Comparison of ENCODE assay signal across 8 mouse cellular contexts in genomic region chr13:102698751-102699323, GRCm38 (mm10). TPM values are rescaled to one million over a fixed set of nuclear protein-coding genes. Genes with fewer than 3 reads are reported as not detected.
A peak's percentile ranks its signal among the peaks of the same experiment; 100 is the strongest.
DNase-seq lines count a peak whose midpoint lies in the region; ATAC-seq and TF ChIP-seq lines count a peak whose summit lies in the region.

No protein-coding gene starts in this region.

- H3K4me2 ChIP-seq in limb, embryonic 11.5 days (ENCODE audit: low read depth, severe bottlenecking), result no peak overlapping the region
- peak overlapping the region; percentile 55 for H3K4me2 ChIP-seq in midbrain, embryonic 16.5 days (ENCODE audit: low read length)
- H3K4me2 ChIP-seq in stomach, postnatal 0 days (replicated peaks; ENCODE audit: low read depth), result peak overlapping the region; percentile 43

- no peak for TF ChIP-seq CTCF in stomach, postnatal 0 days (IDR thresholded peaks at IDR 0.05; ENCODE audit: low read depth)

- peak overlapping the region; percentile 67 for H3K4me3 ChIP-seq in megakaryocyte, embryonic 14.5 days (replicated peaks)
- no peak overlapping the region for H3K4me3 ChIP-seq in limb, embryonic 11.5 days (ENCODE audit: low read depth, low read length)
- peak overlapping the region; percentile 18 for H3K4me3 ChIP-seq in midbrain, embryonic 16.5 days (ENCODE audit: low read depth, low read length)
- no peak overlapping the region for H3K4me3 ChIP-seq in stomach, postnatal 0 days (ENCODE audit: low read depth, low read length)

- H3K27me3 ChIP-seq in megakaryocyte, embryonic 14.5 days (replicated peaks), result no peaks in the 10 kb centered on the region
- no peaks in the 10 kb centered on the region for H3K27me3 ChIP-seq in limb, embryonic 11.5 days (ENCODE audit: control insufficient read depth, insufficient read depth, low read length)
- no peaks in the 10 kb centered on the region for H3K27me3 ChIP-seq in midbrain, embryonic 16.5 days (ENCODE audit: control insufficient read depth, insufficient read depth, low read depth, low read length)
- no peaks in the 10 kb centered on the region for H3K27me3 ChIP-seq in stomach, postnatal 0 days (ENCODE audit: control insufficient read depth, insufficient read depth, low read length)

- no peak overlapping the region; the same call in 1 of the 2 replicates for H3K9ac ChIP-seq in limb, embryonic 11.5 days (ENCODE audit: low read length)
- peak overlapping the region; percentile 59 for H3K9ac ChIP-seq in midbrain, embryonic 16.5 days (ENCODE audit: low read depth, low read length)
- 0 out of 2 replicates have a peak overlapping the region, but pooled peaks have one; percentile 5 for H3K9ac ChIP-seq in stomach, postnatal 0 days (ENCODE audit: low read length)

- H3K27ac ChIP-seq in limb, embryonic 11.5 days (replicated peaks; ENCODE audit: low read depth, low read length), result no peak overlapping the region
- H3K27ac ChIP-seq in midbrain, embryonic 16.5 days (ENCODE audit: low read length), result peak overlapping the region; percentile 66
- peak overlapping the region; percentile 49; the same call in 1 of the 2 replicates for H3K27ac ChIP-seq in stomach, postnatal 0 days (replicated peaks)

- DNase-seq in embryo, embryonic 11 days, result peak; percentile 41
- DNase-seq in heart, adult 18-20 months, result peak; percentile 67 to 68
- DNase-seq in kidney, adult 11 months, result peak; percentile 60
- peak; percentile 26 for DNase-seq in limb, embryonic 11.5 days (ENCODE audit: low spot score)
- peak; percentile 47 for DNase-seq in stomach, postnatal 0 days (ENCODE audit: low spot score)

- no peak for TF ChIP-seq EP300 in stomach, postnatal 0 days (optimal IDR thresholded peaks at IDR 0.05)

- peaks cover 68% of the 10 kb centered on the region for H3K4me1 ChIP-seq in megakaryocyte, embryonic 14.5 days
- H3K4me1 ChIP-seq in limb, embryonic 11.5 days (ENCODE audit: control insufficient read depth, insufficient read depth, low read length), result no peaks in the 10 kb centered on the region
- H3K4me1 ChIP-seq in midbrain, embryonic 16.5 days (ENCODE audit: control insufficient read depth, insufficient read depth, low read length), result peaks cover 15% of the 10 kb centered on the region
- H3K4me1 ChIP-seq in stomach, postnatal 0 days (replicated peaks; ENCODE audit: control insufficient read depth, insufficient read depth), result no peaks in the 10 kb centered on the region; the same call in 1 of the 2 replicates

- no peak for ATAC-seq in megakaryocyte, adult 5-6 weeks (ENCODE audit: poor library complexity, severe bottlenecking)
- ATAC-seq in limb, embryonic 11.5 days (ENCODE audit: insufficient number of reproducible peaks, low FRiP score, low TSS enrichment, low read depth), result no peak
- peak; percentile 92 for ATAC-seq in midbrain, embryonic 16.5 days
- ATAC-seq in stomach, postnatal 0 days (ENCODE audit: low FRiP score, low TSS enrichment), result peak; percentile 61; the same call in 1 of the 2 replicates

- H3K9me3 ChIP-seq in megakaryocyte, embryonic 14.5 days, result no peaks in the 10 kb centered on the region
- H3K9me3 ChIP-seq in limb, embryonic 11.5 days (ENCODE audit: control insufficient read depth, low read length), result no peaks in the 10 kb centered on the region
- no peaks in the 10 kb centered on the region for H3K9me3 ChIP-seq in midbrain, embryonic 16.5 days (replicated peaks; ENCODE audit: control insufficient read depth, low read length, poor library complexity, severe bottlenecking)
- H3K9me3 ChIP-seq in stomach, postnatal 0 days (ENCODE audit: control insufficient read depth, low read length), result no peaks in the 10 kb centered on the region

- peaks cover 25% of the 10 kb centered on the region for H3K36me3 ChIP-seq in megakaryocyte, embryonic 14.5 days (replicated peaks; ENCODE audit: low read length)
- H3K36me3 ChIP-seq in limb, embryonic 11.5 days (ENCODE audit: control insufficient read depth, insufficient read depth, low read length), result no peaks in the 10 kb centered on the region
- no peaks in the 10 kb centered on the region for H3K36me3 ChIP-seq in midbrain, embryonic 16.5 days (ENCODE audit: control insufficient read depth, insufficient read depth, low read length)
- no peaks in the 10 kb centered on the region for H3K36me3 ChIP-seq in stomach, postnatal 0 days (ENCODE audit: control insufficient read depth, insufficient read depth, low read length)

- WGBS in limb, embryonic 11.5 days, result 47% methylated on average over 14 of the region's 14 CpGs
- WGBS in midbrain, embryonic 16.5 days, result 23% methylated on average over 13 of the region's 14 CpGs
- WGBS in stomach, postnatal 0 days, result 31% methylated on average over 14 of the region's 14 CpGs

RNA-seq across cellular contexts. Expression of gene Cd180, which starts 5.5 kb away (rescaled TPM):
- 1.5 TPM in 2 replicates for polyA plus RNA-seq in megakaryocyte, embryonic 14.5 days (2012; ENCODE audit: insufficient read depth, low replicate concordance)
- 223 and 239 TPM in 2 replicates for total RNA-seq in megakaryocyte, adult 5-6 weeks (2015)
- total RNA-seq in megakaryocyte, adult 5-6 weeks (2017), result 49.9 and 60.6 TPM in 2 replicates
- 1 to 10 TPM in 1 of 2 experiments, under 1 TPM in 1; 0.57 to 2.2 TPM for total RNA-seq in heart, adult 18-20 months (2021)
- polyA plus RNA-seq in limb, embryonic 11.5 days (2014; fragmentation: Nextera tagmentation; extraction: Ambion mirVana), result 0.33 and 0.38 TPM in 2 replicates
- polyA plus RNA-seq in midbrain, embryonic 16.5 days (2015; fragmentation: Nextera tagmentation; extraction: Ambion mirVana), result 0.58 and 0.94 TPM in 2 replicates
- polyA plus RNA-seq in stomach, postnatal 0 days (2015; fragmentation: Nextera tagmentation; extraction: Ambion mirVana), result 0.35 and 0.42 TPM in 2 replicates

Comparison
In these comparisons a context has a peak if more than half of its experiments do, and no peak if none do; other contexts are left out.
1. H3K4me3 ChIP-seq: peak in megakaryocyte, embryonic 14.5 days (single experiment) and midbrain, embryonic 16.5 days (single experiment); none in limb, embryonic 11.5 days (single experiment) and stomach, postnatal 0 days (single experiment).
2. ATAC-seq: peak in midbrain, embryonic 16.5 days (single experiment) and stomach, postnatal 0 days (single experiment); none in megakaryocyte, adult 5-6 weeks (single experiment) and limb, embryonic 11.5 days (single experiment).
3. Peak in every context shown above with its lines, with median percentiles within 50 percentile points of each other: DNase-seq.